Mouse (Mus musculus) E14TG2a.4 (cell line): Measurements from ENCODE around the gene Neu3.

ENCODE experiments used
- H3K27me3 ChIP-seq: 2 replicates; pipeline ENCODE4 v1.6.1; 2014; ENCODE audit warnings: low read length, control low read depth; ENCODE audit not compliant: insufficient read depth
- H3K36me3 ChIP-seq: 2 replicates; pipeline ENCODE4 v1.6.1; 2014; ENCODE audit warnings: low read length, control low read depth; ENCODE audit not compliant: insufficient read depth
- H3K4me1 ChIP-seq: replicated peaks from 2 replicates; pipeline ENCODE4 v1.6.1; 2014; ENCODE audit warnings: low read depth, low read length, control low read depth
- H3K4me3 ChIP-seq: replicated peaks from 2 replicates; pipeline ENCODE4 v1.5.1; 2014; ENCODE audit warnings: mild to moderate bottlenecking, low read length
- H3K9me3 ChIP-seq: 2 replicates; pipeline ENCODE4 v1.6.1; 2014; ENCODE audit warnings: low read length, control low read depth
- CTCF ChIP-seq: conservative IDR thresholded peaks from 2 replicates; pipeline ENCODE4 v1.5.1; 2014; ENCODE audit warnings: low read length
- NANOG ChIP-seq: IDR thresholded peaks from 2 replicates; pipeline ENCODE4 v1.6.1; 2014; ENCODE audit warnings: borderline replicate concordance, low read length, mixed read lengths
- POU5F1 ChIP-seq: IDR thresholded peaks from 2 replicates; pipeline ENCODE4 v1.6.1; 2014; ENCODE audit warnings: low read length, borderline replicate concordance

Gene Neu3

DNA sequence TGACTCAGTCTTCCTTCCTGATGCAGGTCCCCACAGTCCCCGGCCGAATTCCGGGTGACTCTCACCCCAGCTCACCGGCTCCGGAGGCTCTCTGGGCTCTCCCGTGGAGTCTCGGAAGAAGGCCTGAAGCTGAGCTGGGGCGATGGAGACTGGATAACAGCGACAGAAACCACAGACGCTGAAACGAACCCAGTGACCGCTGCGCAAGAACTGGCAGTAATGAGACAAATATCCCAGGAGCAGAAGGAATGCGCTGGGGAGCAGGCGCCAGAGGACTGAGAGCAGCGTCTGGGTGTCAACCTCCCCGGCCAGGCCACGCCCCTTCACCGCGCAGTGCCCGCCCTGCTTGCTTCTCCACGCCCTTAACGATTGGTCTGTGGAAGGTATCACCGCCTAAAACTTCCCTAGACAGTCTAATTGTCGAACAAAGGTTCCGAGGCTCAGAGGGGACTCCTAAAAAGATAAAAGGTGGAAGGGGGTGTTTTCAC lies at the start of gene Neu3:
Gene Neu3 (minus strand): TSS at position 335 of the 488 bp plus-strand sequence.
- H3K36me3 ChIP-seq: no peaks in the 10 kb centered on the region
- H3K27me3 ChIP-seq: no peaks in the 10 kb centered on the region
- peaks cover 22% of the 10 kb centered on the region for H3K4me1 ChIP-seq
- H3K4me3 ChIP-seq: peak within 1 kb of the TSS; percentile 79
- no peaks in the 10 kb centered on the region for H3K9me3 ChIP-seq
- no peak for TF ChIP-seq CTCF
- TF ChIP-seq POU5F1: no peak
- TF ChIP-seq NANOG: no peak

DNA sequence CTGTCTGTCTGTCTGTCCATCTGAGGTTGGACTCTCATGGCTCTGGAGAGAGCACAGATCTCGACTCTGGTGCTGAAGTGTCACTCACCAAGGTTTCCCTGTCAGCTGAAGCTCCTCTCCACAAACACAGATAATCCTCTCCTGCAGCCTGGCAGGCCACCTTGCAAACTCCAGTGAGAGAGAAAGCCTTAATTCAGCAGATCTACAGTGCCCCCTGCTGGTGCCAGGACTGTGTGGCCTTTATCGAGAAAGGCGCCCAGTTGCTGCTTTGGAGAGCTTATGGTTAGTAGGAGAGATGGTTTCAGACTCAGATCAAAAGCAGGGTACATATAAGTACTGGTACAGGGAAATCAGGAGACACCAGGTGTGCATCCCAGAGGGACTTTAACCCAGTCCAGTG lies 48.1 kb upstream of the Neu3 start:
- H3K27me3 ChIP-seq: peaks cover 5% of the 10 kb centered on the region
- peak; percentile 88 for TF ChIP-seq CTCF
- no peak for TF ChIP-seq NANOG
- no peak for TF ChIP-seq POU5F1
- no peaks in the 10 kb centered on the region for H3K9me3 ChIP-seq
- H3K4me1 ChIP-seq: no peaks in the 10 kb centered on the region
- no peak overlapping the region for H3K4me3 ChIP-seq
- H3K36me3 ChIP-seq: no peaks in the 10 kb centered on the region

DNA sequence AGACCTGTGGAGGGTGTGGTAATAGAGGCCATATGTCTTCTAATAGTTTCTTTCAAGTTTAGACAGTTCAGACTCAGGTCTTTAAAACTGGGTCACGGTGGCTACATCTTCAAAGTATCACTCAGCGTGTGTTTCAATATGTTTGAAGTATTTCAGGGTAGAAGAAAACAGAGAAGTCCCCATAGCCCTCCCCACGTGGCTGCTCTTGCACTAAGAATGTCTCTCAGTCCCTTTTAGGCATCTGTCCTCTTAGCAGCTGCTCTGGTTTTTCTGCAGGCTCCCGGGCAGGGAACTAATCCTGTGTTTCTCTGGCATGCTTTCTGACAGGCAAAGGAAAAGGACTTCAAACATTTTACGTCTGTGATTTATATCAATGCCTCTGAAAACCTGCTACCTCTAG lies 47.7 kb upstream of the Neu3 start:
- Histone ChIP-seq H3K4me3 (no peak overlapping the region), H3K9me3 (no peaks in the 10 kb centered on the region), H3K4me1 (no peaks in the 10 kb centered on the region), H3K27me3 (peaks cover 5% of the 10 kb centered on the region), H3K36me3 (no peaks in the 10 kb centered on the region)
- TF ChIP-seq NANOG (no peak), POU5F1 (no peak), CTCF (no peak)

DNA sequence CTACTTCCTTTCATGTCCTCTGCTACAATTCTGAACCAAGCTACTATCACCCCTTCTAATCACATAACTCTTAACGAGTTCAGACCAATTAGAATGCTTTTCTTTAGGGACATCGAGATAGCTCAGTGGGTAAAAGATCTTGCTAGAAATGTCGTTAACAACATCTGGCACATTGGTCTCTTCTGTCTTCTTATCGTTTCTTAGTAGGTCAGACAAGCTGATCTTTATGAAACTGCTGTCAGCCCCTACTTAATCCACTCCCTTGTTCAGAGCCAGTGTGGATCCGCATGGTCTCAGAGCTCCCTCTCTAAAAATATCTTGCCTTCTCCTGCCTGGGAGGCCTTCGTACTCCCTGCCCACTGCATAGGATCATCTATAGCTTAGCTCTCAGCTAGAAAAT lies 45.7 kb upstream of the Neu3 start:
- 0 out of 2 replicates have a peak, but pooled peaks cover 4% of the 10 kb centered on the region for H3K4me1 ChIP-seq
- TF ChIP-seq NANOG (no peak), CTCF (no peak), POU5F1 (no peak)
- H3K36me3 ChIP-seq: no peaks in the 10 kb centered on the region

DNA sequence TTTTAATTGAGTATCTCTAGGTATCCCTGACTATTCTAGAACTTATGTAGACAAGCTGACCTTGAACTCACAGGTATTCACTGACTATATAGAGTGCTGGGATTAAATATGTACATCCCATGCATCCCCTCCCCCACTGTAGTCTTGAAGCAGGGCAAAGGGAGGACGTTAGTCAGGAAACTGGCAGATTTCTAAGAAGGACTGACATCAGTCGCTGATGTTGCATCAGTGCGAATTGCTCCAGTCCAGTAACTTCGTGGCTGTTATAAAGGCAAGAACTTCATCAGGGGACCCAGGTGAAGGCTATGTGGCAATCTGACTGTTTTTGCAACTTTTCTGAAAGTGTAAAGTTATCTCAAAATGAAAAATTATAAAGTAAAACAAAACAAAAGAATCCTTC lies 41.1 kb upstream of the Neu3 start:
- no peaks in the 10 kb centered on the region for H3K9me3 ChIP-seq
- peaks cover 17% of the 10 kb centered on the region for H3K27me3 ChIP-seq
- no peaks in the 10 kb centered on the region for H3K36me3 ChIP-seq
- H3K4me3 ChIP-seq: peak overlapping the region; percentile 41; the same call in 1 of the 2 replicates
- H3K4me1 ChIP-seq: peaks cover 6% of the 10 kb centered on the region; the same call in 1 of the 2 replicates
- no peak for TF ChIP-seq NANOG
- TF ChIP-seq CTCF: no peak
- no peak for TF ChIP-seq POU5F1

More for the DNA sequence above, 45.7 kb upstream of the Neu3 start:
- peaks cover 5% of the 10 kb centered on the region; the same call in 1 of the 2 replicates for H3K27me3 ChIP-seq
- H3K4me3 ChIP-seq: no peak overlapping the region
- no peaks in the 10 kb centered on the region for H3K9me3 ChIP-seq

DNA sequence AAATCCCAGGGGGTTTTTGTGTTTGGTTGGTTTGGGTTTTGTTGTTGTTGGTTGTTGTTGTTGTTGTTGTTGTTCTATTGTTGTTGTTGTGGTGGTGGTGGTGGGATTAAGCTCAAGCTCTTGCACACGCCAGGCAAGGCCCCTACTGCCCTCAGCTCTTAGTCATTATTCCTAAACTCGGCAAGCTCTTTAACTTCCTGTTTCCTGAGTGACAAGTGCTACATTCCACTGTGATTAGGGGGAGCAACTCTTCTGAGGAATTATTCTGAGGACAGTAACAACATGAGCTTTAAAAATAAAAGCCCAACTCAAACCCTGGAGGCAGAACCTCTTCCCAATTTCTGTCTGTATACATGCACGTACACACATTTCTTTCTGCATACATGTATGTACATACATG lies 37.0 kb upstream of the Neu3 start:
- H3K4me3 ChIP-seq: no peak overlapping the region
- peaks cover 29% of the 10 kb centered on the region for H3K27me3 ChIP-seq
- H3K4me1 ChIP-seq: peaks cover 11% of the 10 kb centered on the region; the same call in 1 of the 2 replicates
- H3K9me3 ChIP-seq: no peaks in the 10 kb centered on the region
- TF ChIP-seq NANOG (no peak), CTCF (no peak), POU5F1 (no peak)
- H3K36me3 ChIP-seq: no peaks in the 10 kb centered on the region

DNA sequence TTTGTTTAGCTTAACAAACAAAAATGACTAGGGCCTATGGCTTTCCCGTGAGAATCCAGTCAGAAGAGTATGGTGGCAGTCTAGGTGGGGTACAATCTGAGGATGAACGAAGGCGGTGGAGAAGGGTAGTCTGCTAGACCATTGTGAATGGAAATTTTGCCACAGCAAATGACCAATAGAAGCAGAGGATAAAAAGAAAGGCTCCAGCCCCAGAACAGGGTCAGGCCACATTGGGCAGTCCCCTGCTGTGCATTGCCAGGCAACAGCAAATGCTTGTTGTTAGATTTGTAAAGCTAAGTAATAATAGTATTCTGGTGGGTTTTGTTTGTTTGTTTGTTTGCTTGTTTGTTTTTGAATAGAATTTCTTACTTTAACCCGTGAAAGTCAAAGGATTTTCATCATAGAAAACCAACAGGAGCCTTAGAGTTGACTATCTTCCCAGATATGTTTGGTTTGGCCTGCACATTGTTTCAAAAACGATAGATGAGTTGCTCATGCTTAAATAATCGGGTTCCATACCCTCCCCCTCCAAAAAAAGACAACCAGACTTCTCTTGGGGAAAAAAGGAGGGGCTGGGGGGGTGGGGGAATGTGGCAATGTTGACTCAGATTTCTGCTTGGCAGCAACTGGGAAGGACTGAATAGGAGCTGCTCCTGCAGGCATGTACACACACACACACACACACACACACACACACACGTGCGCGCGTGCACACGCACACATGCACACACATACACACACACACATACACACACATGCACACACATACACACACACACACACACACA lies 36.2 kb upstream of the Neu3 start:
- Histone ChIP-seq H3K4me3 (no peak overlapping the region), H3K9me3 (no peaks in the 10 kb centered on the region), H3K4me1 (peaks cover 7% of the 10 kb centered on the region; the same call in 1 of the 2 replicates), H3K36me3 (no peaks in the 10 kb centered on the region), H3K27me3 (peaks cover 31% of the 10 kb centered on the region)
- TF ChIP-seq CTCF (no peak), NANOG (no peak), POU5F1 (no peak)

DNA sequence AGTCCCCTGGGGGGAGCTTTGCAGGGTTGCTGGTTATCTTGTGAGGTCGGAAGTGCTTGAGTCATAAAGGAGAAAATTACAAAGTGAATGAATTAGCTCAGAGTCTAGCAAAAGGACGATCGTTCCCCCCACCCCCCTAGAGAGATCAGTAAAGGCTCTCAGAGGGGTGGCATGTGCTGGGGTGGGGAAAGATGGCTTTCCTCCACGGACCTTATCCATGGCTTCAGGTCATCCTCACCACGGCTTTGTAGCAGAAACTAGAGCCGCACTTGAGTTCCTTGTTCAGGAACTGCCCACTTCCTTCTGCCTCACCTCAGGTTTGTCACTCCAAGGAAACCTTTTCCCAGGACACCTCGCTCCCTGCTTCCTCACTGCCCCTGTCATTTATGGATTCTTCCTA lies 35.1 kb upstream of the Neu3 start, which contains the start of gene Spcs2:
Gene Spcs2 (minus strand): TSS at position 101 of the 400 bp plus-strand sequence.
- TF ChIP-seq POU5F1: no peak
- TF ChIP-seq NANOG: no peak
- TF ChIP-seq CTCF: no peak
- Histone ChIP-seq H3K9me3 (no peaks in the 10 kb centered on the region), H3K27me3 (peaks cover 31% of the 10 kb centered on the region), H3K36me3 (no peaks in the 10 kb centered on the region), H3K4me1 (peaks cover 10% of the 10 kb centered on the region), H3K4me3 (no peak within 1 kb of the TSS)
